Mouse (Mus musculus) heart, postnatal 0 days (tissue): ENCODE measurements at regions not wholly inside any gene's neighbourhood (a gene's known extent, or its start where the extent isn't known, plus 50 kb on each side); places are given as distances from the start of the nearest gene placed in this dataset.

Experiments used
- CTCF ChIP-seq: IDR thresholded peaks from 2 replicates; pipeline ENCODE4 v1.5.1; 2016; ENCODE audit warnings: antibody characterized with exemption, control low read depth, low read depth
- EP300 ChIP-seq: IDR thresholded peaks from 2 replicates; pipeline ENCODE4 v1.6.1; 2016; ENCODE audit warnings: antibody characterized with exemption, low read depth

- TF ChIP-seq EP300, result no peak
- no peak for TF ChIP-seq CTCF
These were observed 212.7 kb upstream of the Epha4 start for GRCm38 (mm10) chr1:77727561-77727960.
